Mouse (Mus musculus): Measurements from ENCODE around the gene Rnd1.

Rnd1 gene

DNA sequence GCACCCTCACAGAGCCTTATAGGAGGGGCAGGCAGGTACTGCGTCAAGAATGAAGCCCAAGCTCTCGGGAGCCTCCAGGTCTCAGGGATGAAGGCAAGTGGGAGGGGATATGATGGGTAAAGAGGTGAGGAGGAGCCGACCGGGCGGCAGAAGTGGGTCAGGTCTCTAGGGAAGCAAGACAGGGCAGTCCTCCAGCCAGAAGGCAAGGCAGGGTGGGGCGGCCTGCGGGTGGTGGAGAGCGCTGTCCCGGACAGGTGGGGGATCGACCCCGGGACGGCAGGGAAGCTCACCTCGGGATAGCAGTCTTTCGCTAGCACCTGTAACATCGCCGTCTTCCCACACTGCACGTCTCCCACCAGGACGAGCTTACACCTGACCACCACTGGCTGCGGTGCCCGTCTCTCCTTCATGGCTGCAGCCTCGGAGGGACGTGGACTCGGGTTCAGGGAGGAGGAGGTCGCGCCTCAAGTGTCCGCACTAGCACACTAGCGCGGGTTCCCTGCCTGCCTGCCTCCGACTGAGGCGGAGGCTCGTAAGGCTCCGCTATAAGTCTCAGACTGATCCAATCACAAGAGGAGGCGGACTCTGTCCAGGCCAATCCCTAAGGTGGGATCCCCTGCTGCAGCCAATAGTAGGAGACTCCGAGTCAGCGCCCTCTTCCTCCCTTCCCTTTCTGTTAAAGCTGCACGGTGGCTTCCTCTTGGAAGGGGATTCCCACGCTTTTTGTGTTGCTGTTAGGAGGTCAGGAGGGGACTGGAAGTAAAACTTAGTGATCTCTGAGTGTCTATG is at the start of gene Rnd1:
TSS of gene Rnd1 (minus strand) at position 522 of the 789 bp plus-strand sequence.
- peak; percentile 19 to 32 for DNase-seq (ENCODE audit: low spot score in 2 of 2)

DNA sequence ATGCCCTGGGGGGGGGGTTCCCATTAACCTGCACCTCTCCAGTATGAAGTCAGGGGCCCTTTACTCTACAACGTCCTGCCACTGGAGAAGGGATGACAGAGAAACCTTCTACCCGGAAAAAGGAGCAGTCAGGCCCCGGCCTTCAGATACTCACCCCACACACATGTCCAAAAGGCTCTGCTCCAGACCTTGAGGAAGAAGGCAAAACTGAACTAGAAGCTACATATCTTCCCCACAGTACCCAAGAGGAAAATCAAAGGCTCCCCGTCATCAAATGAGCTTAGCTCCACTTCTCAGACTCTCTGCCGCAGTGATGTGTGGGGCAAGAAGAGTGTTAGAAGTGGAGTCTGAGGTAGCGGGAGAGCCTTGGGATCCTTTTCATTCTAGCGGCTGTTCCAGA is 49.5 kb upstream of the Rnd1 start:
- DNase-seq (ENCODE audit: low spot score in 2 of 2): no peak

DNA sequence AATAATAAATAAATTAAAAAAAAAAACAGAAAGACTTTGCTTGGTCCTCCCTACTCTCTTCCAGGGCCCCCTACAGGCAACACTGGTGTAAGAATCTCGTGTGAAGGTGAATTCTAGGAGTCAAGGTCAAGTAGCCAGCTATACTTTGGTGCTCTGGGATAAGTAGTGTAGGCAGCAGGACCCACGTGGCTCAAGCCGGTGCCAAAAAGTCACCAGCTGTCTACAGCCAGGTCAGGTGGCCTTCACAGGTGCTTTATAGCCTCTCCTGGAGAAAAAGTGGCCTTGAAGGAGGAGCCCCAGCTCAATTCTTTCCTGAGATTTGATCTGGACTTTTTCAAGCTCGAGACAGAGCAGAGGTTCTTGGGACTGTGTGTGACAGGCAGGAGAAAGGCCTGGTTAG is 48.8 kb upstream of the Rnd1 start:
- no peak for DNase-seq (ENCODE audit: low spot score in 2 of 2)

DNA sequence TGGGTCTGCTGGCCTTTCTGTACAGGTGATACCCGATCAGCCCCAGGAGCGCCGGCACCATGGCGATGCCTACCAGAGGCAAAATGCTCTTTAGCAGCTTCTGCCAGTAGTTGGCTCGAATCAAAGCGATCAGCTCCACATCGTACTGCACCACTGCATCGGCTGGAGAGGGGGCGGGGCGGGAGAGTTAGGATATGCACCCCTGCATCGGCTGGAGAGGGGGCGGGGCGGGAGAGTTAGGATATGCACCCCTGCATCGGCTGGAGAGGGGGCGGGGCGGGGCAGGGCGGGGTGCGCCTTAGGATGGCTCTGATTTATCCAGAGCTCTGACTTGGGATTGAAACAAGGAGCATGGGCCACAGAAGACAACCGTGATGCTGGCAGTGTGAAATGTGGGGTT is 47.2 kb upstream of the Rnd1 start:
- DNase-seq (ENCODE audit: low spot score in 2 of 2): no peak

DNA sequence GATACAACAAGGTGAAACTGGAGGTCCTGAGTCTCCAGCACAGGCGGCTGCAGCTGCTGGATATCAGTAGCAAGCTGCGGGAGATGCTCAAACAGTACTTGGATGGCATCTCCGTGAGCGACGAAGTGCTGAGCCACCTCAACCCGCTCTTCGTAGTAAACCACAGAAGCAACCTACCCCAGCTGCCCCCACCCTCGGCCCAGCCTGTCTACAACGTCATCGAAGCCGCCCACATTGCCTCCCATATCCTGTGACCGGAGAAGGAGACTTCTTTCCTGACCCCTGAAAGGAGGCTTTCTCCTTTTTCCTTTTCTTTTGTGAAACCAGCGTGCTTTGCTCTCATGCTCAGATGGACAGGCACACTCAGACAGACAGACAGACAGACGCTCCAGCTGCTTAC is 45.6 kb upstream of the Rnd1 start:
- DNase-seq (ENCODE audit: low spot score in 2 of 2): no peak

DNA sequence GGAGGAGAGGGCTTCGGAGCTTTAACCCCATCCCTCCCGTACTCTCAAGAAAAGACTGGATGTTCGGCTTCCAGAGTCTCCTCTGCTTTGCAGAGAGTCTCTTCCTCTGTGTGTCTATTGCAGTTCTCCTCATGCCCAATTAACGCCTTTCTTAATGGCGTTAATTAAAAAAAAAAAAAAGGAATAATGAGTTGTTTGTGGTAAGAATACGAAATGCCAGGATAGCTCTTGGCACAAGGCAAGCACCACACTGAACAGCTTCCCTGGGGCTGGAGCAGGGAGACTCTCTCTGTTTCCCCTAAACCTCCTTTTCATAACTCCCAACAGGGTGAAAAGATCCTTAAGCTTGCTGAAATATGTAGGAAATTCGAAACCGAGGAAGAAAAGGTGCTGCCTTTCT is 44.9 kb upstream of the Rnd1 start:
- DNase-seq (ENCODE audit: low spot score in 2 of 2): no peak

DNA sequence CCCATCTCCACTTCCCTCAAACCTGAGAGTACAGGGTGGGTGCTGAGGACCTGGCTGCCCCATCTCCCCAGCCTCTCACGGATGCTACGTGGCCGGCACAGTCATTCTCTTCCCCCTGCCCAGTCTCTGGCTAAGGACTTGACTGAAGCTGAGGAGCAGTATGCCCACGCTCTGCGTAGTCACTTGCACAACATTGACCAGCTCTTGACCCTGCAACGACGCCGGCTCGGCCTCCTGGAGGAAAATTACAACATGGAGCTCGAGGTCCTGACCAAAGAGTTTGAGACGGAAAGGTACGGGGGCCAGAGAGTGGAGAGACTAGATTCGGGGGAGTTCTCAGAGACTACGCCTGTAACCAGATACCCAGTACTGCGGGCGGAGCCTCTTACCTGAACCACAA is 40.0 kb upstream of the Rnd1 start:
- DNase-seq (ENCODE audit: low spot score in 2 of 2): no peak

DNA sequence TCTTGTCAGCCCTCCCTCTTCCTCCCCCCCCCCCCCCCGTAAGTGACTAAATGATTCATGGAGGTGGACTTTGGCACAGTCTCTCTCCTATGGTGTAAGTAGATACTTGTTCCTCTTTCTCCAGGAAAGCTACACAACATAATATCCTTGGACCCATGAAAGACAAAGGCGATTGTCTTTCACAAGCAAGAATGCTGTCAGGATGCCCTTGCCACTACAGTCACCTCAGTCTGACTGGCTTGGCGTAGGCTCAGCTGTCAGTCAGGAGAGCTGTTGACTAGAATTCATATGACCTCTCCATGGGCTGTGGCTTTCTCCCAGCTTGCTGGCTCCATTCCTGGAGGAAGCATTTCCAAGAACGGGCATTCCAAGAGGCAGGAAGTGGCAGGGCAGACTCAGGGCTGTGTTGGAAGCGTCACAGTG is 37.0 kb upstream of the Rnd1 start:
- DNase-seq (ENCODE audit: low spot score in 2 of 2): no peak

DNA sequence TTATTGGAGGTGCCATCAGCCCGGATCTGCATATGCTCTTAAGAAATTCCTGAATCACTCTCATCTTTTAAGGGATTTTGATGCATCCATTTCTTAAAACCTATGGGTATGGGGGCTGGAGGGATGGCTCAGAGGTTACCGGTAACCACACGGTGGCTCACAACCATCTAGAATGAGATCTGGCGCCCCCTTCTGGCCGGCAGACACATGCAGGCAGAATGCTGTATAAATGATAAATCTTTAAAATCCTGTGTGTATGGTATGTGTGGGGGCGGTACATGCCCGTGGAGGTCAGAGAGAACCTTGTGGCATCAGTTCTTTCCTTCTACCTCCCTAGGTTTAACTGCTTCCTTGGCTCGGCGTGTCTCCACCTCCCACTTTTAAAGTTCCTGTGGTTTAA is 33.2 kb upstream of the Rnd1 start:
- DNase-seq (ENCODE audit: low spot score in 2 of 2): peak; percentile 33 to 72

DNA sequence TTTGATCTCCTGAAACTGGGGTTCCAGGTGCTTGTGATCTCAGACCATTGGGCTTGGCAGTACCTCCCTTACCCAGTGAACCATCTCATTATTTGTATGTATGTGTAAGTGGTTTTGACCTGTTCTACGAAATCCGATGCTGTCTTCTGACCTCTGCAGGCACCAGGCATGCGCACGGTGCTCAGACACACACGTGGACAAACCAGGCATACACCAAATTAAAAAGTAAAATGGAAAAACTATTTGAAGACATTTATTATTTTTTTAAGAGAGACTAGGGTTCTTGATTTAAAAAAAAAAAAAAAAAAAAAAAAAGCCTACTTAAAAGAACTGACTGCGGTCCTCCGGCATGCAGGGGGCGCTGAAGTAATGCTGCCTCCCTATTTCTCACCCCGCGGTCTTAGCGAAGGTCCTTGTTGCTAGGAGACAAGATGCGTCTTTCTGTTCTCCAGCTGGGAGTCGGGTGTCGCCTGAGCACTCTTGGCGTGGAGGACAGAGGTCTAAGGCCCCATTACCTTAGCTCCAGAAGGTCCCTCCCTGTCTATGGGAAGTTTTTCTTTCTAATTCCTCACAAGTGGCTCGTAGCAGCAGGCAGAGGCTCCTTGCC is 30.6 kb upstream of the Rnd1 start, which contains the start of gene Ccdc65:
TSS of gene Ccdc65 (plus strand) at position 442 of the 607 bp plus-strand sequence.
- DNase-seq (ENCODE audit: low spot score in 2 of 2): peak; percentile 40 to 65

DNA sequence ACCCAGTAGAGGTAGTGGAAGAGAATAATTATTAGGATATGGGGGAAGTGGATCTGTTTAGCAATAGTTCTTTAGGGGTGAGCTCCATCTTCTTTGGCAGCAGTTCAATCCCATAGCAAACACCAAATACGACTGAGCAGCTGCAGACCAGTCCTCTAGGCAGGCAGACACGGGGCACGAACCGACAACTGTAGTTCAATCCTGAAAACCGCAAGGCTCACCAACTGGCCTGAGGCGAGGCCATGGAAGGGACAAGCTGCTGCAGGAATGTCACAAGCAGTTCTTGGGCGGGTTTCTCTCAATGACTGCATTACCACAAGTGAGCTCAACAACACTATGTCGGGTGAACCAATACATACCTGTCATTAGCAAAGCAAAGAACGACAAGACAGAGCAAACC is 27.1 kb upstream of the Rnd1 start:
- DNase-seq (ENCODE audit: low spot score in 2 of 2): no peak

DNA sequence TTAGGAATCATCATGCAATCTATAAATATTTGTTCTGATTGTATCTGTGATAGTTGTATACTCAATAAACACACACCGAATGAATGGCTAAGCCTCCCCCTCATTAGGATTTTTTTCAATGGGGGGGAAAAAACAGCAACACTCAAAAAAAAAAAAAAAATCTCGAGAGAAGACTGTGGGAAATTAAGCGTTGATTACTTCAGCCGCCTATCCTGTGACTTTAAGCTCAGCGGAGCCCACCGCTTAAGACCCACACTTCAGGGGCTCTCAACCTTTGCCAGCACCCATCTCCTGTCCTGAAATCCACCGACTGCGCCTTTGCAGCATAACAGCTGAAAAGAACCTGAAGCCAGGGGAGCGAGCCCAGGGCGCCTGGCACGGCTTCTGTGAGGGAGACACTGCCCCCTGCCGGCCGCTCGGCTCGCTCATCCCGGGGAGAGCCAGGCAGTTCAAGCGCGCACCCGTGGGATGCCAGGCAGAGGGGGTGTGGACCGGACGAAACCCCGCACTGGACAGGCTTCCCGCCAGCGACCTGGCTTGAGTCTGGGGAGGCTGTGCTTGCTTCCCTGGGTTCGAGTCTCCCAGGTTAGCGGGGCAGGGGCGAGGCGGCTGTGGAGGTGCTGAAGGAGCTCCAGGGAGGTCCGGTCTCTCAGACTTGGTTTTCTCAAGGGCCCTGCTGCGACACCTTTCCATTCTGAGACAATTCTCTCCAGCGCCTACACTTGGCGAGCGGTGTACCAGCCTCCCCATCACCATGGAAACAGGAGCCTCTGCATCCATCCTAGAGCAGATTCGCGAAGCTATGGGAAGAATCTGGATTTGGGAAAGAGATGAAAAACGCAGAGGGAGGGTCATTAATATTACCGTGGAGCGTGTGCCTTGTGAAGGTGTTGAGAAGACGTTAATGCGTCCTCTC is 22.2 kb upstream of the Rnd1 start:
- DNase-seq (ENCODE audit: low spot score in 2 of 2): peak; percentile 60 to 76

DNA sequence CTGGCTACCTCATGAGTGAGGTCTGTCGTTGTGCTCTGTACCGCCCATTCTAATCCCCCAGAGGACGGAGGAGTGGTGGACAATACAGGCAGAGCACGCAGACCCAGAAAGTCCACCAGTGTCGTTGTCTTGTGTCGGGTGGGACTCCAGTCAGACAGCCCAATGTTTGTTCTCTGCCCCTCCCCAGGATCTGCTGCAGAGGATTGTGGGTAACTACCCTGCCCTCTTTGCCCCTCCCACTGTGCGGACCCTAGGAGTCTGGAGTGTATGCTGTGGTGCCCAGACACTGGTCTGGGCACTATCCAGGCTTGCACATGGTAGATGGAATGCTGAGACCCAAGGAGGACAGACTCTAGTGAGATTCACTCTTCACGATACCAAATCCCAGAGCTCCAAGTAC is 19.0 kb upstream of the Rnd1 start:
- no peak for DNase-seq (ENCODE audit: low spot score in 2 of 2)

DNA sequence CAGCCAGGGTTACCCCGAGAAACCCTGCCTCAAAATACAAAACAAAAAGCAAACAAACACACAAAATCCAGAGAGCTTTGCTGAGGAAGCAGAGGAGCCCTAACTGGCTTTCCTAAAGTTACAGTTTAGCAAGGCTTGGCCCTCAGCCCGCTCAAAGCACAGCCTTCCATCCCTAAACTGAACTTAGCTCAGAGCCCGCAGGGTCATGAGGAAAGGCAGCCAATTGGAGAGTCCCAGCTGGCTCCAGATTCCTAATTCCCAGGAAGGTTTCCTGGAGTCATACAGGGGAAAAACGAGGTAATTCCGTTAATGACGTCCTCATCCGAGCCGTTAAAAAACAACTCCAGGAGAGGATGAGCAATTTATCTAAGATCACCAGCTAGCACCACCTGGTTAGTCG is 18.5 kb upstream of the Rnd1 start:
- DNase-seq (ENCODE audit: low spot score in 2 of 2): no peak

DNA sequence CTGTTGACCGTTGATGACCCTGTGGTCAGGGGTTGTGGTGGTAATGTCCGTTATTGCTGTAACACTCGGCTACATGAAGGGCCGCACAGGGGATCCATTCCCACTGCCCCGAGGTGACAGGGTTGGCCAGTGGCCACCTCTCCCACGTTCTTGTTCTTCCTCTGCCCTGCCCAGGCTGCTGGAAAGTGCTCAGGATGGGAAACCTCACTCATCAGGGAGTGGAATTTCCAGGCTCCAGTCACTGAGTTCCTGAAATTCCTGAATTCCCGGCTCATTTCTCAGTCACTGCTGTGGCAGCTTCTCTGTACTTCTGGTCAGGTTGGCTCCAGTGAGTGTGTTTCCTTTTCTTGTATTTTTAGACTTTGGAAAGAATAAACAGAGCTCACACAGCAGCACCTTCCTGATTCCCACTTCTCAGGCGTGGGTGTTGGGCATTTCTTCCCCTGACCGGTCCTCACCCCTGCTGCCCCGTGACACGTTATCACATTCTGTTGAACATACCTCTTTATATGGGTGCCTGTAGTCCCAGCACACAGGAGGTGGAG is 15.0 kb upstream of the Rnd1 start:
- DNase-seq (ENCODE audit: low spot score in 2 of 2): no peak

DNA sequence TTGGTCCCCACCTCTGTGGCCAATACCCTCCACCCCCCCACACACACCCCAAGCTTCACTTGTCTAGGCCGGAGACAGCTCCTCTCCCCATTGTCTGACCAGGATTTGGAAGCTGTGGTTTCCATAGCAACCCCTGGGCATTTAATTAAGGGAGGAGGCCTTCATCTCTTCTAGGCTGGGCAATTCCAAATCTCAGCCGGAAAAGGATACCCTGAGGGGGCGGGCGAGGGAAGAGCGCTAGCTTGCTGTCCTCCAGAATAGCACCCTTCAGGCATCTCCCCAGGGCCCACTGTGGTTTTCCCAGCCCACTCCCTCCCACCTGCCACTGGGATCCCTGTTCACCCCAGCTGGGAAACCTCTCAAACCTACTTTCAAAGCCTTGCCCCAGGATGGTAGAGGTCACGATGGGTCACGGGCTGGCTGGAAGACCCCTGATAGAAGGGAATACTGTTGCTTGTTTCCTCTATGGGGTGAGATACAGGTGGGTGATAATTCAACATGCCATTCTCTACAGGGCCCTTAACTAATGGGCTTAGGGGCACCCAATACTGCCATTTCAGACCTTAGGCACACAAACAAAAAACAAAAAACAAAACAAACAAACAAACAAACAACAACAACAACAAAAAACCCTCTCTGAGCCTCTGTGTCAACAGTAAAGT is 14.4 kb upstream of the Rnd1 start:
- DNase-seq (ENCODE audit: low spot score in 2 of 2): no peak

DNA sequence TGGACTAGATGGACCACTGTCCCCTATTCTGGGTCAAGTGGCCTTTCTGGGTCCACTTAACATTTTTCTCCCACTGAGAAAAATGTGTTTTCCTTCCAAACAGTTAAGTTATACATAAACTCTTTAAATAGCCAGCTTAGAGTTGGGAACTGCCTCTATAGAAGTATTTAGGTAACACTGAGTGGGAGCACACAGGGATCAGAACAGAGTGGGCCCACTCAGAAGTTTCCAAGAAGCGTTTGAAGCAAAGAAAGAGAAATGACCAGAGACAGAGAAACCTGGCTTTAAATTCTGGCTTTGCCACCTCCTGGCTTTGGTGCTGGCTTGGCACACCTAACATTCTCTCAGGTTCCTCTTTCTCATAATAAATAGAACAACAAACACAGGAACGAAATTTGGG is 12.4 kb upstream of the Rnd1 start:
- DNase-seq (ENCODE audit: low spot score in 2 of 2): no peak

DNA sequence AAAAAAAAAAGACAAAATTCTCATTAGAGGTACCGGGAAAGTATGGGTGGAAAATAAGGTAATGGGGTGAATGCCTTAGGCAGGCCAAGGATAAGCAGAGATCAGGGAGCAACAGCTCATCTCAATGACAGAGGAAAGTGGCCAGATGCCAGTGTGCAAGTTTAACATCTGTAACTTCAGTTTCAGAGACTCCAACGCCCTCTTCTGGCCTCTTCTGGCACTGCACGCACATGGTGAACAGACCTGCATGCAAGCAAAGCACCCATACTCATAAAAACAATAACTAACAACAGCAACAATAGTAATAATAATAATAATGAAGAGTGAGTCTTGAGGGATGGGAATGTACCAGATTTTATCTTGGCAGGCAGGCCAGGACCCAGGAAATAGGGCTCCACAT is 8.7 kb upstream of the Rnd1 start:
- DNase-seq (ENCODE audit: low spot score in 2 of 2): no peak

DNA sequence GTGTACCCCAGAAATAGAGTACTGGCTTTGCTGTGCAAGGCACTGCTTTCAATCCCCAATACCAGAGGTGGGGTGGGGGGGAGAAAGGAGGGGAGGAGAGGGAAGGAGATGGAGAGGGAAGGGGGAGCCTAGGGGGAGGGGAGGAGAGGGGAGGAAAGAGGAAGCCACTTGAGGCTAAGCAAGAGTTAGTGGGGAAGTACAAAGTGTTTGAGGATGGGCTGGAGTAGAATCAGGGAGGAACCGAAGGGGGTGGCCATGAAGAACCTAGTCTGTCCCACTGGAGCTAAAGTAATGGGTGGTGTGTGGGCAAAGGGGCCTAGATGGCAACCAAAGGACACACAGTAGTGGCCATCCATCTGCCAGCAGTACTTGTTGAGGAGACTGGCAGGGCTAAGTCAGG is 6.5 kb upstream of the Rnd1 start:
- no peak for DNase-seq (ENCODE audit: low spot score in 2 of 2)

DNA sequence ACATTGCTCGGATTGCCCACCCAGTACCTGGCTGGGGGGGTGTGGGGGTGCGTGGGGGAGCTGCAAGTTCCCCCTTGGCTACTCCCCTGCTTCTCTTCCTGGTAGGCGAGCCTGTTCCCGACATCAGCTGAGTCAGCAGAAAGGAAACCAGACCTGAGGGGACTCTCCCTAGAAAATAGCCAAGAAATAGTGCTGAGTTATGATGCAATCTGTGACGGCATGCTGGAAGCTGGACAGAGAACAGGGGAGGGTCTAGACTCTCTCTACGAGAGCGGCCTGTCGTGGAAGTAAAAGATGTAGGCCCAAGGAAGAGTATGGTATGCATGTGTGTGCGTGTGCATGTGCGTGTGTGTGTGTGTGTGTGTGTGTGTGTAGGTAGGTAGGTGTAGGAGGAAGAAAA is 5.9 kb upstream of the Rnd1 start:
- no peak for DNase-seq (ENCODE audit: low spot score in 2 of 2)

DNA sequence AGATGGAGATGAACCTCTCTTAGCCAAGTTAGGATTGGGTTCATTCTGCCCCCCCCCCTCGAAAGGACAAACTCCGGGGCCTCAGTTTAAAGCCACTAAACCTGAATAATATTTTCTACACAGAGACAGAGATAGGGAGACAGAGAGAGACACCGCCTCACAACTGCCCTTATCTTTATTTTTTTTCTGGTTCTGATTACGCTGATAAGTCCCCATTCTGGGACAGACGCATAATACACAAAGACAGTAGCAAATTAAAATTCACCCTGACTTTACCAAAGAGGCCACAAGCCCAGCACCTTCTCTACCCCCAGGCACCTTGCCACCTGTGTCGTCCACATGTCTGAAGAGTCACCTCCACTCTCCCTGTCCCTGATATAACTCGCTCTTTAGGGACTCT is 4.4 kb upstream of the Rnd1 start:
- DNase-seq (ENCODE audit: low spot score in 2 of 2): no peak

DNA sequence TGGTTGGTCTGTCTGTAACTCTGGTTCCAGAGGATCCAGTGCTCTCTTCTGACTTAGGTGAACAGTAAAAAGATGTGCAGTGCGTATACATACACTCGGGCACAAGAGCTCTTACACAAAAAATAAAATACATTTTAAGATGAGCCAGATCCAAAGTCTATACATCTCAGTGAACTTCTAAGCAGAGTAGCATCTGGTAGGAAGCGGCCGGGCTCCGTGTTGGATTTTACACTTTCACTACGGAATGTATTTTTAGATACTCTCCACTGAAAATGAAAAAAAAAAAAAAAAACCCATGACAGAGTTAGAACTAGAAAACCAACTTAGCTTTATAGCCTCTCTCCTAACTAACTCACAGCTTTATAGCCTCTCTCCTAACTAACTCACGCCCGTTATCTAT is 3.4 kb upstream of the Rnd1 start:
- DNase-seq (ENCODE audit: low spot score in 2 of 2): no peak

Data from spleen, postnatal 14 days (tissue).